Mouse (Mus musculus) adrenal gland, postnatal 10 days (tissue): ENCODE results near the gene Gnat1. TPM values are rescaled to one million over a fixed set of nuclear protein-coding genes. Genes with fewer than 3 reads are reported as not detected.

Experiments
- DNase-seq: peaks from one replicate; pipeline ENCODE4 v3.0.0; 2021; ENCODE audit warnings: mixed read lengths
- total RNA-seq, 2 experiments: library from RNA; stranded (reverse); gene quantifications; 2 replicates each; pipeline ENCODE4 v1.2.3; 2021

The Gnat1 gene
- total RNA-seq, 2 experiments from 2014 or later = 0.33 to 0.42 TPM

- DNase-seq = no peak
Measured at GRCm38 (mm10) chr9:107645153-107645510, 34.4 kb downstream of the Gnat1 start.

- DNase-seq = peak; percentile 95
Measured at GRCm38 (mm10) chr9:107644495-107645152, 34.9 kb downstream of the Gnat1 start.

- DNase-seq = no peak
Measured at GRCm38 (mm10) chr9:107643544-107644214, 35.8 kb downstream of the Gnat1 start.

GRCm38 (mm10) chr9:107641666-107642065 is 37.8 kb downstream of the Gnat1 start:
- DNase-seq = no peak

- DNase-seq = no peak
Measured at GRCm38 (mm10) chr9:107640257-107640772, 39.2 kb downstream of the Gnat1 start.

GRCm38 (mm10) chr9:107637070-107637469 is 42.4 kb downstream of the Gnat1 start:
- DNase-seq = no peak

GRCm38 (mm10) chr9:107635279-107636028 is 44.1 kb downstream of the Gnat1 start, which contains the start of gene Gnai2:
Gnai2 (minus strand) TSS chr9:107635367.
- peak; percentile 98 for DNase-seq

- DNase-seq = peak; percentile 25
Measured at GRCm38 (mm10) chr9:107634406-107635278, 44.9 kb downstream of the Gnat1 start.

GRCm38 (mm10) chr9:107633661-107634405 is 45.7 kb downstream of the Gnat1 start:
- peak; percentile 56 for DNase-seq

- DNase-seq = peak; percentile 88
Measured at GRCm38 (mm10) chr9:107633091-107633660, 46.3 kb downstream of the Gnat1 start.

GRCm38 (mm10) chr9:107632478-107632877 is 47.0 kb downstream of the Gnat1 start:
- DNase-seq = peak; percentile 60

- DNase-seq = no peak
Measured at GRCm38 (mm10) chr9:107631861-107632260, 47.7 kb downstream of the Gnat1 start.

- no peak for DNase-seq
Measured at GRCm38 (mm10) chr9:107631311-107631826, 48.1 kb downstream of the Gnat1 start.

- no peak for DNase-seq
Measured at GRCm38 (mm10) chr9:107630576-107630975, 48.9 kb downstream of the Gnat1 start.

GRCm38 (mm10) chr9:107629901-107630425 is 49.5 kb downstream of the Gnat1 start:
- no peak for DNase-seq

GRCm38 (mm10) chr9:107629411-107629730 is 50.1 kb downstream of the Gnat1 start:
- DNase-seq = no peak

GRCm38 (mm10) chr9:107628721-107629410 is 50.6 kb downstream of the Gnat1 start:
- peak; percentile 53 for DNase-seq

- DNase-seq = no peak
Measured at GRCm38 (mm10) chr9:107627387-107628255, 51.9 kb downstream of the Gnat1 start.

- peak; percentile 89 for DNase-seq
Measured at GRCm38 (mm10) chr9:107626844-107627277, 52.7 kb downstream of the Gnat1 start.
